Mouse (Mus musculus) midbrain, embryonic 14.5 days (tissue): ENCODE results near the gene Ap1s1. TPM values are rescaled to one million over a fixed set of nuclear protein-coding genes. Genes with fewer than 3 reads are reported as not detected.

Experiments used
- ATAC-seq: fragments of 200-750 bp; cut with Nextera tagmentation; 2 replicates; pipeline ENCODE4 v1.8.0; 2017; ENCODE audit warnings: moderate number of reproducible peaks, moderate library complexity; ENCODE audit not compliant: low FRiP score, low TSS enrichment
- DNase-seq: peaks from one replicate; pipeline ENCODE4 v3.0.0-alpha.2; 2015
- H3K27ac ChIP-seq: fragments of 300-500 bp; sonication (generic); replicated peaks from 2 replicates; pipeline ENCODE4 v1.5.1; 2014; ENCODE audit warnings: mild to moderate bottlenecking, low read depth, low read length, moderate library complexity
- H3K27me3 ChIP-seq: fragments of 300-500 bp; sonication (generic); 2 replicates; pipeline ENCODE4 v1.6.1; 2014; ENCODE audit warnings: low read length, control low read depth, mixed read lengths; ENCODE audit not compliant: control insufficient read depth, insufficient read depth
- H3K36me3 ChIP-seq: fragments of 300-500 bp; sonication (generic); 2 replicates; pipeline ENCODE4 v1.6.1; 2014; ENCODE audit warnings: low read length, control low read depth; ENCODE audit not compliant: control insufficient read depth, insufficient read depth
- H3K4me1 ChIP-seq: fragments of 300-500 bp; sonication (generic); 2 replicates; pipeline ENCODE4 v1.6.1; 2014; ENCODE audit warnings: mild to moderate bottlenecking, antibody characterized with exemption, low read length, control low read depth; ENCODE audit not compliant: control insufficient read depth, insufficient read depth
- H3K4me2 ChIP-seq: fragments of 300-500 bp; sonication (generic); 2 replicates; pipeline ENCODE4 v1.6.1; 2014; ENCODE audit warnings: mild to moderate bottlenecking, low read length, moderate library complexity
- H3K4me3 ChIP-seq: fragments of 300-500 bp; sonication (generic); replicated peaks from 2 replicates; pipeline ENCODE4 v1.5.1; 2014; ENCODE audit warnings: low read depth, low read length
- H3K9ac ChIP-seq: fragments of 300-500 bp; sonication (generic); replicated peaks from 2 replicates; pipeline ENCODE4 v1.6.1; 2014; ENCODE audit warnings: mild to moderate bottlenecking, low read length, moderate library complexity
- H3K9me3 ChIP-seq: fragments of 300-500 bp; sonication (generic); 2 replicates; pipeline ENCODE4 v1.6.1; 2016; ENCODE audit warnings: low read length, control low read depth, mixed read lengths; ENCODE audit not compliant: control insufficient read depth
- WGBS: fragments of 180-500 bp; shearing (Covaris S2); extraction: QIAGEN DNeasy Blood & Tissue Kit; methylation state at CpG from one replicate; pipeline ENCODE4 v1.1.7; 2014; 5-methylcytosine and 5-hydroxymethylcytosine counted together
- polyA plus RNA-seq: library from polyadenylated mRNA; unstranded; fragments of >200 nt; fragmentation: Nextera tagmentation; extraction: Ambion mirVana; gene quantifications from 2 replicates; pipeline ENCODE4 v1.2.1, GENCODE M21; 2014

The Ap1s1 gene
- polyA plus RNA-seq, 1 experiment from 2014 or later, result 214 TPM

GRCm38 (mm10) chr5:137079849-137080248 lies 33.9 kb upstream of the Ap1s1 start:
- Histone ChIP-seq H3K9me3 (no peaks in the 10 kb centered on the region), H3K36me3 (no peaks in the 10 kb centered on the region), H3K4me2 (no peak overlapping the region), H3K4me3 (no peak overlapping the region), H3K9ac (no peak overlapping the region), H3K27me3 (no peaks in the 10 kb centered on the region), H3K27ac (no peak overlapping the region), H3K4me1 (no peaks in the 10 kb centered on the region)
- DNase-seq (no peak), ATAC-seq (no peak)
- 80% methylated on average over 5 of the region's 5 CpGs for WGBS

- no peaks in the 10 kb centered on the region for H3K36me3 ChIP-seq
- H3K9me3 ChIP-seq, result no peaks in the 10 kb centered on the region
- no peak overlapping the region for H3K4me2 ChIP-seq
- DNase-seq (no peak), ATAC-seq (no peak)
- no peak overlapping the region for H3K4me3 ChIP-seq
- H3K27me3 ChIP-seq, result no peaks in the 10 kb centered on the region
- no peak overlapping the region for H3K27ac ChIP-seq
- no peaks in the 10 kb centered on the region for H3K4me1 ChIP-seq
- no peak overlapping the region for H3K9ac ChIP-seq
- 75% methylated on average over 6 of the region's 6 CpGs for WGBS
Measured at GRCm38 (mm10) chr5:137078616-137079015, 32.7 kb upstream of the Ap1s1 start.

- 90% methylated on average over 14 of the region's 14 CpGs for WGBS
- H3K9ac ChIP-seq, result no peak overlapping the region
- no peak overlapping the region for H3K4me3 ChIP-seq
- H3K36me3 ChIP-seq, result no peaks in the 10 kb centered on the region
- DNase-seq (no peak), ATAC-seq (no peak)
- no peaks in the 10 kb centered on the region for H3K4me1 ChIP-seq
- H3K27ac ChIP-seq, result no peak overlapping the region
- H3K9me3 ChIP-seq, result no peaks in the 10 kb centered on the region
- H3K4me2 ChIP-seq, result no peak overlapping the region
- no peaks in the 10 kb centered on the region for H3K27me3 ChIP-seq
Measured at GRCm38 (mm10) chr5:137078041-137078440, 32.1 kb upstream of the Ap1s1 start.

- no peaks in the 10 kb centered on the region for H3K9me3 ChIP-seq
- no peak for DNase-seq
- no peak overlapping the region for H3K4me2 ChIP-seq
- H3K4me3 ChIP-seq, result no peak overlapping the region
- H3K27me3 ChIP-seq, result no peaks in the 10 kb centered on the region
- H3K27ac ChIP-seq, result no peak overlapping the region
- H3K4me1 ChIP-seq, result no peaks in the 10 kb centered on the region
- no peaks in the 10 kb centered on the region for H3K36me3 ChIP-seq
- no peak for ATAC-seq
- 95% methylated on average over 7 of the region's 7 CpGs for WGBS
- no peak overlapping the region for H3K9ac ChIP-seq
Measured at GRCm38 (mm10) chr5:137077187-137077586, 31.3 kb upstream of the Ap1s1 start.

- Histone ChIP-seq H3K4me3 (no peak overlapping the region), H3K27ac (no peak overlapping the region), H3K27me3 (no peaks in the 10 kb centered on the region), H3K9ac (no peak overlapping the region), H3K9me3 (no peaks in the 10 kb centered on the region), H3K4me1 (no peaks in the 10 kb centered on the region), H3K36me3 (no peaks in the 10 kb centered on the region), H3K4me2 (no peak overlapping the region)
- ATAC-seq (no peak), DNase-seq (no peak)
- 41% methylated on average over 12 of the region's 12 CpGs for WGBS
Measured at GRCm38 (mm10) chr5:137076191-137076930, 30.4 kb upstream of the Ap1s1 start.

GRCm38 (mm10) chr5:137075726-137076125 lies 29.8 kb upstream of the Ap1s1 start:
- H3K4me1 ChIP-seq, result no peaks in the 10 kb centered on the region
- H3K9me3 ChIP-seq, result no peaks in the 10 kb centered on the region
- H3K36me3 ChIP-seq, result no peaks in the 10 kb centered on the region
- H3K4me3 ChIP-seq, result no peak overlapping the region
- DNase-seq, result no peak
- H3K27ac ChIP-seq, result no peak overlapping the region
- no peak for ATAC-seq
- 77% methylated on average over 6 of the region's 6 CpGs for WGBS
- H3K9ac ChIP-seq, result no peak overlapping the region
- H3K27me3 ChIP-seq, result no peaks in the 10 kb centered on the region
- no peak overlapping the region for H3K4me2 ChIP-seq

- no peaks in the 10 kb centered on the region for H3K36me3 ChIP-seq
- H3K4me1 ChIP-seq, result no peaks in the 10 kb centered on the region
- WGBS, result 40% methylated on average over 6 of the region's 6 CpGs
- H3K27me3 ChIP-seq, result no peaks in the 10 kb centered on the region
- H3K4me3 ChIP-seq, result no peak overlapping the region
- ATAC-seq (no peak), DNase-seq (peak; percentile 23)
- no peaks in the 10 kb centered on the region for H3K9me3 ChIP-seq
- H3K27ac ChIP-seq, result no peak overlapping the region
- H3K9ac ChIP-seq, result no peak overlapping the region
- H3K4me2 ChIP-seq, result no peak overlapping the region
Measured at GRCm38 (mm10) chr5:137074191-137074651, 28.3 kb upstream of the Ap1s1 start.

GRCm38 (mm10) chr5:137073141-137073540 lies 27.2 kb upstream of the Ap1s1 start:
- H3K9ac ChIP-seq, result no peak overlapping the region
- ATAC-seq, result no peak
- 96% methylated on average over 8 of the region's 8 CpGs for WGBS

More at GRCm38 (mm10) chr5:137073141-137073540, 27.2 kb upstream of the Ap1s1 start:
- Histone ChIP-seq H3K4me1 (no peaks in the 10 kb centered on the region), H3K9me3 (no peaks in the 10 kb centered on the region), H3K4me2 (no peak overlapping the region), H3K27ac (no peak overlapping the region), H3K27me3 (no peaks in the 10 kb centered on the region), H3K4me3 (no peak overlapping the region), H3K36me3 (no peaks in the 10 kb centered on the region)
- no peak for DNase-seq
